Mouse (Mus musculus): ENCODE data around the gene Fndc3a. TPM values are rescaled to one million over a fixed set of nuclear protein-coding genes. Genes with fewer than 3 reads are reported as not detected.

Fndc3a gene
- polyA plus RNA-seq, 1 experiment from 2014 or later = 16.0 TPM

DNA sequence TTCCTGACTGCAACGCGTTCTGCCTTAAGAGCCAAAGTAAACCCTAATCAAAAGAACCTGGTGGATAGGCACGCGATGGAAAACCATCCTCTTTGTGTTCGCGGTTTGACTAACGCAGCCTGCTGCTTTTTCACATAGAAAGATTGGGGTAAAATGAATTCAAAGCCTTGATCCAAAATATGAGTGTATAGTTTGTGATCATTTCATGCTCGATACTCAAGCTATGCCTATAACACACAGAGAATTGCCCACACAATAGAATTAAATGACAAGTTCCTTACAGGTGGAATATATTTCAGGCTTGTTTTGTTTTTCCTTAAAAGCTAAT is 106.6 kb downstream of the Fndc3a start:
- ATAC-seq (ENCODE audit: insufficient number of reproducible peaks, insufficient read depth, low FRiP score, low read depth) = no peak
- Histone ChIP-seq H3K36me3 (ENCODE audit: control insufficient read depth, insufficient read depth, low read length) (no peaks in the 10 kb centered on the region), H3K4me1 (ENCODE audit: control insufficient read depth in 2 of 2, insufficient read depth in 2 of 2, low read length in 2 of 2) (peaks cover 0 to 13% of the 10 kb centered on the region in 2 experiments; a peak in 2 of 4 replicates), H3K9ac (ENCODE audit: low read length) (peak overlapping the region; percentile 82), H3K27ac (replicated peaks in 1 of 2; ENCODE audit: control insufficient read depth in 1 of 2, insufficient read depth in 1 of 2, low read depth in 2 of 2, low read length in 2 of 2) (peak overlapping the region; percentile 78 to 91), H3K4me2 (ENCODE audit: low read length) (peak overlapping the region; percentile 75), H3K4me3 (ENCODE audit: control insufficient read depth in 1 of 2, insufficient read depth in 1 of 2, low read depth in 1 of 2, low read length in 2 of 2) (peak overlapping the region; percentile 61 to 74), H3K27me3 (ENCODE audit: control insufficient read depth, insufficient read depth, low read length) (no peaks in the 10 kb centered on the region), H3K9me3 (ENCODE audit: control insufficient read depth, low read length) (no peaks in the 10 kb centered on the region)
- WGBS = under 1% methylated on average over 8 of the region's 8 CpGs

DNA sequence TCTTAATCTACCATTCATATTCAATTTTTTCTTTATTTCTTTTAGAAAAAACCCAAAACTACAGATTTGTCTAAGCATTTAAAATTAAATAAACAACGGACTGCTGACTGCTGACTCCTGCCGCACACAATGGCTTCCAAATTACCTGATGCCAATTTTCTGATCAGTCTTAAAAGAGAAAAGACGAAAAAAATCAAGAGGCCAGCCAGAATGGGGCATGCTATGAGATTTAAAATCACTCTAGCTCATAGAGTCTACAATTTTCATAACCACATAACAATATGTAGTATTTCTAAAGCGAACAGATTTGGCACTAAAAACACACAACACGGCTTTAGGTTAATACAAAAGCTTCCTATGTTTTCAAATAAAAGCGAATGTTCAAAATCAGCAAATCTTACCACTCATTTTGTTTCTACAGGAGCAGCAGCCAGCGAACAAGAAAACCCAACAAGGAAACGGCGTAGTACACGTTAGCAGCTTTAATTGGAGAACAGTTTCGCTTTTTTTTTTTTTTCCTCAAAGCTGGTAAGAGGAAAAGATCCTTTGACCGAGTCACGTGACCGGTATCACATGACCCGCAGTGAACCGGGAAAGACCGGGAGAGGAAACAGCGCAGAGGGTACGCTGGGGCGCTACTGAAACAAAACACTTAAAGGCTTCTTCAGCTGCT is 107.1 kb downstream of the Fndc3a start:
- peak overlapping the region; percentile 78 to 91 for H3K27ac ChIP-seq (replicated peaks in 1 of 2; ENCODE audit: control insufficient read depth in 1 of 2, insufficient read depth in 1 of 2, low read depth in 2 of 2, low read length in 2 of 2)
- peak; percentile 79 for ATAC-seq (ENCODE audit: insufficient number of reproducible peaks, insufficient read depth, low FRiP score, low read depth)
- H3K27me3 ChIP-seq (ENCODE audit: control insufficient read depth, insufficient read depth, low read length) = no peaks in the 10 kb centered on the region
- 4% methylated on average over 20 of the region's 20 CpGs for WGBS
- peak overlapping the region; percentile 75 for H3K4me2 ChIP-seq (ENCODE audit: low read length)
- H3K36me3 ChIP-seq (ENCODE audit: control insufficient read depth, insufficient read depth, low read length) = peaks cover 5% of the 10 kb centered on the region
- H3K4me1 ChIP-seq (ENCODE audit: control insufficient read depth in 2 of 2, insufficient read depth in 2 of 2, low read length in 2 of 2) = peaks cover 0 to 13% of the 10 kb centered on the region in 2 experiments; a peak in 2 of 4 replicates
- H3K9me3 ChIP-seq (ENCODE audit: control insufficient read depth, low read length) = no peaks in the 10 kb centered on the region
- peak overlapping the region; percentile 61 to 74 for H3K4me3 ChIP-seq (ENCODE audit: control insufficient read depth in 1 of 2, insufficient read depth in 1 of 2, low read depth in 1 of 2, low read length in 2 of 2)
- peak overlapping the region; percentile 82 for H3K9ac ChIP-seq (ENCODE audit: low read length)

DNA sequence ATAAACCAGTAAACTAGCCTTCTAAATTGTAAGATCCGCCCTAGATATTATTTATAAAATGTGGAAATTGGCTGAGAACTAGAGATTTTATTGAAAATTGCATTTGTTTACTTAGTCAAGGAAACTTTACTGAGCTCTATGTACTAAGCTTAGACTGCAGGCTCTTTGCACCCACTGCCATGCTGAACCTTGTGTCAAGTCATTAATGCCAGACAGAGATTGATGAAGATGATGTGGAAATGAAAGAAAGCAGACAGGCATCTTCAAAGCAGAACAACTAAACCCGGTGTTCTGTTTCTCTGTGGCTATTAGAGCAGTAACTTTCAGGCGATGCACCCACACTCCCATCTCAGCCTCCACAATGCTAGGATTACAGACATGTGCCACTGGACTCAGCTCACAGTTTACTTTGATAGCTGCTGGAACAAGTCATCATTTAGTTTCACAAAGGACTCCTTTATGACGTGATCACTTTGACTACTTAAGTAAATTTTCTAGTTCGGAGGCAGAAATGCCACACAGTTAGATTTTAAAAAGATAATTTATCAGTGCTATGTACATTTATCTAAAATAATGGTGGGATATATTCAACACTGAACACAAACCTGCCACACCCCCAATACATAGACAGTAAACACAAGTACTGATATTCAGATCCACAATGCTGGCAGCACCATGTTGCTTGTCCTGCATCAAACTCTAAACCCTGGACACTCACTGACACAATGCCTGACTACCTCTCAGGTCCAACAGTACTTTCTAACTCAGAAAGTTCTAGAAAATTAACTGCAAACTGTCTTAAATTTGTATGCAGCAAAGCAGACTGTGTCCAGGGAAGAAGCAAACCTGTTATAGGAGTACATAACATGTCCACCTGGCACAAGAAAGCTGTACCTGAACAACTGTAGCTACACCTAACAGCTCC is 108.2 kb downstream of the Fndc3a start:
- Histone ChIP-seq H3K4me1 (ENCODE audit: control insufficient read depth in 2 of 2, insufficient read depth in 2 of 2, low read length in 2 of 2) (peaks cover 0 to 13% of the 10 kb centered on the region in 2 experiments; a peak in 2 of 4 replicates), H3K9me3 (ENCODE audit: control insufficient read depth, low read length) (no peaks in the 10 kb centered on the region), H3K4me2 (ENCODE audit: low read length) (peak overlapping the region; percentile 75), H3K36me3 (ENCODE audit: control insufficient read depth, insufficient read depth, low read length) (peaks cover 12% of the 10 kb centered on the region), H3K9ac (ENCODE audit: low read length) (peak overlapping the region; percentile 82), H3K27ac (replicated peaks in 1 of 2; ENCODE audit: control insufficient read depth in 1 of 2, insufficient read depth in 1 of 2, low read depth in 2 of 2, low read length in 2 of 2) (no peak overlapping the region), H3K4me3 (ENCODE audit: control insufficient read depth in 1 of 2, insufficient read depth in 1 of 2, low read depth in 1 of 2, low read length in 2 of 2) (peak overlapping the region in 1 of 2 experiments; percentile 61; a peak in 2 of 4 replicates), H3K27me3 (ENCODE audit: control insufficient read depth, insufficient read depth, low read length) (no peaks in the 10 kb centered on the region)
- no peak for ATAC-seq (ENCODE audit: insufficient number of reproducible peaks, insufficient read depth, low FRiP score, low read depth)
- 61% methylated on average over 5 of the region's 5 CpGs for WGBS

DNA sequence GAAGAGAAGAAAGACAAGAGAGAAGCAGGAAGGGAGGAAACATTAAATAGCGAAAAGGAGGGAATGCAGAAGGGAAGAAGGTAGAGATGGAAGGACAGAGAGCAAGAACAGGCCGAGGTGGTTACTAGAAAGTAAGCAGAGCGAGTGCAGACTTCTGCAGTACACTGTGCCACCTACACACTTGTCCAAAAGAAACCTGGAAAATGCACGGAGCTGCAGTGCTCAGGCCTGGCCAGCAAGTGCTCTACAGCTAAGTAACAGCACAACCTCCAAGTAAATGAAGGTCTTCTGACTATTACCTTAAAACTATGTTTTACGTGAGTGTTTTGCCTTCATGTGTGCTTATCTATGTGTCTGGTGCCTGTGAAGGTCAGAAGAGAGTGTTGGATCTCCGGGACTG is 109.4 kb downstream of the Fndc3a start:
- no peaks in the 10 kb centered on the region for H3K27me3 ChIP-seq (ENCODE audit: control insufficient read depth, insufficient read depth, low read length)
- H3K9ac ChIP-seq (ENCODE audit: low read length) = no peak overlapping the region
- no peak overlapping the region for H3K4me2 ChIP-seq (ENCODE audit: low read length)
- ATAC-seq (ENCODE audit: insufficient number of reproducible peaks, insufficient read depth, low FRiP score, low read depth) = no peak
- H3K9me3 ChIP-seq (ENCODE audit: control insufficient read depth, low read length) = no peaks in the 10 kb centered on the region
- H3K4me3 ChIP-seq (ENCODE audit: control insufficient read depth in 1 of 2, insufficient read depth in 1 of 2, low read depth in 1 of 2, low read length in 2 of 2) = no peak overlapping the region
- 75% methylated on average over 6 of the region's 6 CpGs for WGBS
- H3K4me1 ChIP-seq (ENCODE audit: control insufficient read depth in 2 of 2, insufficient read depth in 2 of 2, low read length in 2 of 2) = peaks cover 0 to 13% of the 10 kb centered on the region in 2 experiments; a peak in 2 of 4 replicates
- no peak overlapping the region for H3K27ac ChIP-seq (replicated peaks in 1 of 2; ENCODE audit: control insufficient read depth in 1 of 2, insufficient read depth in 1 of 2, low read depth in 2 of 2, low read length in 2 of 2)
- peaks cover 16% of the 10 kb centered on the region for H3K36me3 ChIP-seq (ENCODE audit: control insufficient read depth, insufficient read depth, low read length)

DNA sequence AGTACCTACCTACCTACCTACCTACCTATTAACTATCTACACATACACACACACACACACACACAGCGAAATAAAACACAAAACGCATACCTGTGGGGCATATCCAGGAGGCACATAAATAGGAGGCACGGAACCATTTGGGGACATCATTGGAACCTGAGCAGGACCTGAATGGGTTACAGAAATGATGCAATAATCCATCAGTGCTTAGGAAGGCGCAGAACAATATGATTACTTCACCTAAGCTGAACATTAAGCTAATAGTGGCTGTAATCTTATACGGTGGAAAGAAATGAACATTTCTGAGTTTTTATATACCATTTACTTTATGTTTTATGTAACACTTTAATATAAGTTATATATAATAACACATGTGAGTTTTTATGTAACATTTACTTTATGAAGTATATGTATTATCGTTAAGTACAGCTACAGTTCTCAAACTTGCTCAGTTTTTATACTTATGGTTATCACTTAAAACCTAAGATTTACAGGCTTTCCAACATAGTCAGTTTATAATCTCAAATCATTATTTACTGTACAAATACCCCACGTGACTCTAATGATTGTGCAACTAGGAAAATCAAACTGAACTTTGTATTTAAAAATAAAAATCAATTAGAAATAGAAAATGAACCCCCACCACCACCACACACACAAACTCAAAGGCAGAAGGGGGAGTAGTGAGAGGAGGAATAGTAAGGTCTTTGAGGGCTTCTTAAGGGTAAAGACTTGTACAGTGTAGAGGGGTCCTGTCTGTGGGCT is 110.6 kb downstream of the Fndc3a start:
- no peak for ATAC-seq (ENCODE audit: insufficient number of reproducible peaks, insufficient read depth, low FRiP score, low read depth)
- WGBS = 93% methylated on average over 7 of the region's 7 CpGs
- H3K9ac ChIP-seq (ENCODE audit: low read length) = no peak overlapping the region
- no peak overlapping the region for H3K4me3 ChIP-seq (ENCODE audit: control insufficient read depth in 1 of 2, insufficient read depth in 1 of 2, low read depth in 1 of 2, low read length in 2 of 2)
- no peak overlapping the region for H3K4me2 ChIP-seq (ENCODE audit: low read length)
- H3K27me3 ChIP-seq (ENCODE audit: control insufficient read depth, insufficient read depth, low read length) = no peaks in the 10 kb centered on the region
- H3K36me3 ChIP-seq (ENCODE audit: control insufficient read depth, insufficient read depth, low read length) = peaks cover 16% of the 10 kb centered on the region
- peaks cover 0 to 13% of the 10 kb centered on the region in 2 experiments; a peak in 2 of 4 replicates for H3K4me1 ChIP-seq (ENCODE audit: control insufficient read depth in 2 of 2, insufficient read depth in 2 of 2, low read length in 2 of 2)
- H3K27ac ChIP-seq (replicated peaks in 1 of 2; ENCODE audit: control insufficient read depth in 1 of 2, insufficient read depth in 1 of 2, low read depth in 2 of 2, low read length in 2 of 2) = no peak overlapping the region
- H3K9me3 ChIP-seq (ENCODE audit: control insufficient read depth, low read length) = no peaks in the 10 kb centered on the region

DNA sequence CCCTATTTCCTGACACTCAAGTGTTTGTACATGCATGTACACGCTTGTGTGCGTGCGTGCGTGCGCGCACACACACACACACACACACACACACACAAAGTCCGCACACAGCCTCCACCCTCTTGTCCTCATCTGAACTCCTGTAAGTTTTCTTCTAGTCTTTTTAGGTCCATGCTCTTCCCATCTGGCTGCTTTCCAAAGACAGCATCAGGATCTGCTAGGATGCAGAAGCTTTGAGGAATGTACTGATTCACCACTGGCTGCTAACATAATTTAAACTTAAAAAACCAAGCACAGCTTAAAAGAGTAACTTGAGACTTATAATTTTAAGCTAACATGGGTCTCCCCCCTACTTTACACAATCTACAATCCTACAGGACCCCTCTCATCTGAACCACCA is 115.6 kb downstream of the Fndc3a start:
- no peak overlapping the region for H3K4me2 ChIP-seq (ENCODE audit: low read length)
- no peaks in the 10 kb centered on the region for H3K9me3 ChIP-seq (ENCODE audit: control insufficient read depth, low read length)
- H3K27me3 ChIP-seq (ENCODE audit: control insufficient read depth, insufficient read depth, low read length) = no peaks in the 10 kb centered on the region
- peaks cover 30% of the 10 kb centered on the region for H3K36me3 ChIP-seq (ENCODE audit: control insufficient read depth, insufficient read depth, low read length)
- H3K27ac ChIP-seq (replicated peaks in 1 of 2; ENCODE audit: control insufficient read depth in 1 of 2, insufficient read depth in 1 of 2, low read depth in 2 of 2, low read length in 2 of 2) = no peak overlapping the region
- H3K9ac ChIP-seq (ENCODE audit: low read length) = no peak overlapping the region
- 96% methylated on average over 7 of the region's 7 CpGs for WGBS
- H3K4me1 ChIP-seq (ENCODE audit: control insufficient read depth in 2 of 2, insufficient read depth in 2 of 2, low read length in 2 of 2) = no peaks in the 10 kb centered on the region
- no peak for ATAC-seq (ENCODE audit: insufficient number of reproducible peaks, insufficient read depth, low FRiP score, low read depth)
- H3K4me3 ChIP-seq (ENCODE audit: control insufficient read depth in 1 of 2, insufficient read depth in 1 of 2, low read depth in 1 of 2, low read length in 2 of 2) = no peak overlapping the region

DNA sequence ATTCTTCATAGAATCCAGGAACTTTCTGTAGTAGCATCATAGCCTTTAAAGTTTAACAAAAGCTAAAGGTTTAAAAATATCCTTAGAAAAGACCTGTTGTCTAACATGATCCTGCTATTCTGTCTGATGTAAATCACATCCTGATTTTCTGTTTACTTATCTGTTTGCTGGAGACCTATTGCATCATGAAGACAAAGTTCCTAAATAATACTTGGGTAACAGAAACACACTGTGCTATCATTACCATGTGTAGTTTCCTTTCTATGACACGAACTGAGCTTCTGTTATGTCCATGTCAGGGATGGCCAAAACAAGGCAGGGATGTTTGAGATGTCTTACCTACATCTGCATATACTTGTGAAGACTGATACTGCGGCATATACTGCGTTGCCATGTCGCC is 120.4 kb downstream of the Fndc3a start:
- 0 out of 4 replicates have a peak, but pooled peaks cover 0 to 4% of the 10 kb centered on the region in 2 experiments for H3K4me1 ChIP-seq (ENCODE audit: control insufficient read depth in 2 of 2, insufficient read depth in 2 of 2, low read length in 2 of 2)
- no peaks in the 10 kb centered on the region for H3K27me3 ChIP-seq (ENCODE audit: control insufficient read depth, insufficient read depth, low read length)
- no peak for ATAC-seq (ENCODE audit: insufficient number of reproducible peaks, insufficient read depth, low FRiP score, low read depth)
- no peak overlapping the region for H3K27ac ChIP-seq (replicated peaks in 1 of 2; ENCODE audit: control insufficient read depth in 1 of 2, insufficient read depth in 1 of 2, low read depth in 2 of 2, low read length in 2 of 2)
- no peak overlapping the region for H3K9ac ChIP-seq (ENCODE audit: low read length)
- no peak overlapping the region for H3K4me2 ChIP-seq (ENCODE audit: low read length)
- H3K4me3 ChIP-seq (ENCODE audit: control insufficient read depth in 1 of 2, insufficient read depth in 1 of 2, low read depth in 1 of 2, low read length in 2 of 2) = no peak overlapping the region
- WGBS = 94% methylated on average over 4 of the region's 4 CpGs
- H3K9me3 ChIP-seq (ENCODE audit: control insufficient read depth, low read length) = no peaks in the 10 kb centered on the region
- peaks cover 28% of the 10 kb centered on the region for H3K36me3 ChIP-seq (ENCODE audit: control insufficient read depth, insufficient read depth, low read length)
